Mouse (Mus musculus) NIH3T3 (cell line): ENCODE data around the gene Gemin6.
A peak's percentile ranks its signal among the peaks of the same experiment; 100 is the strongest.
"Not testable (repeated sequence)": the region's sequence is repeated elsewhere in the genome, so short reads cannot be mapped to it uniquely, and the experiment has no call there.

Experiments
- DNase-seq: peaks from one replicate; pipeline ENCODE4 v3.0.0-alpha.2; 2012; ENCODE audit warnings: low read depth

The Gemin6 gene

GRCm38 (mm10) chr17:80234376-80234775 lies 10.1 kb downstream of the Gemin6 start:
- DNase-seq: no peak

- DNase-seq: no peak
Observed at GRCm38 (mm10) chr17:80235477-80235876, 11.2 kb downstream of the Gemin6 start.

- DNase-seq: no peak
Observed at GRCm38 (mm10) chr17:80236805-80237204, 12.6 kb downstream of the Gemin6 start.

GRCm38 (mm10) chr17:80237475-80237874 lies 13.2 kb downstream of the Gemin6 start:
- no peak for DNase-seq

GRCm38 (mm10) chr17:80241594-80241993 lies 17.4 kb downstream of the Gemin6 start:
- no peak for DNase-seq

GRCm38 (mm10) chr17:80243116-80243515 lies 18.9 kb downstream of the Gemin6 start:
- no peak for DNase-seq

GRCm38 (mm10) chr17:80252757-80253525 lies 28.7 kb downstream of the Gemin6 start:
- DNase-seq: no peak

- peak; percentile 5 for DNase-seq
Observed at GRCm38 (mm10) chr17:80254421-80254820, 30.2 kb downstream of the Gemin6 start.

GRCm38 (mm10) chr17:80255208-80255607 lies 31.0 kb downstream of the Gemin6 start:
- peak; percentile 88 for DNase-seq

GRCm38 (mm10) chr17:80267065-80267464 lies 42.8 kb downstream of the Gemin6 start:
- no peak for DNase-seq

- DNase-seq: no peak
Observed at GRCm38 (mm10) chr17:80268151-80268550, 43.9 kb downstream of the Gemin6 start.

- DNase-seq: not testable (repeated sequence)
Observed at GRCm38 (mm10) chr17:80270622-80271021, 46.4 kb downstream of the Gemin6 start.
